Mouse (Mus musculus): ENCODE data around the gene Grip1. TPM values are rescaled to one million over a fixed set of nuclear protein-coding genes. Genes with fewer than 3 reads are reported as not detected.

Gene Grip1
- polyA plus RNA-seq, 1 experiment from 2014 or later, result 1.2 TPM

GRCm38 (mm10) chr10:119454668-119455542, 1.3 kb downstream of the Grip1 start:
- ATAC-seq, result peak; percentile 9
- H3K4me1 ChIP-seq (ENCODE audit: control insufficient read depth, insufficient read depth, low read length), result peaks cover 7% of the 10 kb centered on the region
- H3K4me2 ChIP-seq (ENCODE audit: low read depth, low read length), result peak overlapping the region; percentile 98
- no peaks in the 10 kb centered on the region for H3K36me3 ChIP-seq (ENCODE audit: control insufficient read depth, insufficient read depth, low read length)
- H3K9ac ChIP-seq (ENCODE audit: low read depth, low read length), result peak overlapping the region; percentile 77
- under 1% methylated on average over 30 of the region's 31 CpGs for WGBS
- H3K4me3 ChIP-seq (ENCODE audit: low read length), result peak overlapping the region; percentile 76
- no peak overlapping the region for H3K27ac ChIP-seq (ENCODE audit: low read length)
- H3K27me3 ChIP-seq (replicated peaks; ENCODE audit: control insufficient read depth, insufficient read depth, low read length), result no peaks in the 10 kb centered on the region
- no peaks in the 10 kb centered on the region for H3K9me3 ChIP-seq (ENCODE audit: control insufficient read depth, low read length)

GRCm38 (mm10) chr10:119455543-119455940, 1.9 kb downstream of the Grip1 start:
- Histone ChIP-seq H3K27me3 (replicated peaks; ENCODE audit: control insufficient read depth, insufficient read depth, low read length) (no peaks in the 10 kb centered on the region), H3K4me2 (ENCODE audit: low read depth, low read length) (peak overlapping the region; percentile 98), H3K9me3 (ENCODE audit: control insufficient read depth, low read length) (no peaks in the 10 kb centered on the region), H3K4me1 (ENCODE audit: control insufficient read depth, insufficient read depth, low read length) (peaks cover 7% of the 10 kb centered on the region), H3K4me3 (ENCODE audit: low read length) (peak overlapping the region; percentile 76), H3K36me3 (ENCODE audit: control insufficient read depth, insufficient read depth, low read length) (no peaks in the 10 kb centered on the region), H3K27ac (ENCODE audit: low read length) (no peak overlapping the region), H3K9ac (ENCODE audit: low read depth, low read length) (no peak overlapping the region)
- ATAC-seq, result no peak; the same call in 1 of the 2 replicates
- 9% methylated on average over 10 of the region's 10 CpGs for WGBS

GRCm38 (mm10) chr10:119457121-119457520, 3.5 kb downstream of the Grip1 start:
- Histone ChIP-seq H3K27me3 (replicated peaks; ENCODE audit: control insufficient read depth, insufficient read depth, low read length) (no peaks in the 10 kb centered on the region), H3K4me2 (ENCODE audit: low read depth, low read length) (no peak overlapping the region), H3K9ac (ENCODE audit: low read depth, low read length) (no peak overlapping the region), H3K4me1 (ENCODE audit: control insufficient read depth, insufficient read depth, low read length) (peaks cover 7% of the 10 kb centered on the region), H3K4me3 (ENCODE audit: low read length) (no peak overlapping the region), H3K9me3 (ENCODE audit: control insufficient read depth, low read length) (no peaks in the 10 kb centered on the region), H3K36me3 (ENCODE audit: control insufficient read depth, insufficient read depth, low read length) (no peaks in the 10 kb centered on the region), H3K27ac (ENCODE audit: low read length) (no peak overlapping the region)
- 85% methylated on average over 5 of the region's 5 CpGs for WGBS
- ATAC-seq, result no peak

GRCm38 (mm10) chr10:119458991-119459390, 5.4 kb downstream of the Grip1 start:
- Histone ChIP-seq H3K4me1 (ENCODE audit: control insufficient read depth, insufficient read depth, low read length) (peaks cover 7% of the 10 kb centered on the region), H3K9ac (ENCODE audit: low read depth, low read length) (no peak overlapping the region), H3K27ac (ENCODE audit: low read length) (no peak overlapping the region), H3K9me3 (ENCODE audit: control insufficient read depth, low read length) (no peaks in the 10 kb centered on the region), H3K4me2 (ENCODE audit: low read depth, low read length) (no peak overlapping the region), H3K36me3 (ENCODE audit: control insufficient read depth, insufficient read depth, low read length) (no peaks in the 10 kb centered on the region), H3K27me3 (replicated peaks; ENCODE audit: control insufficient read depth, insufficient read depth, low read length) (no peaks in the 10 kb centered on the region), H3K4me3 (ENCODE audit: low read length) (no peak overlapping the region)
- no peak for ATAC-seq
- WGBS, result 91% methylated on average over 2 of the region's 2 CpGs

- Histone ChIP-seq H3K4me2 (ENCODE audit: low read depth, low read length) (no peak overlapping the region), H3K9ac (ENCODE audit: low read depth, low read length) (no peak overlapping the region), H3K4me1 (ENCODE audit: control insufficient read depth, insufficient read depth, low read length) (no peaks in the 10 kb centered on the region), H3K9me3 (ENCODE audit: control insufficient read depth, low read length) (no peaks in the 10 kb centered on the region), H3K4me3 (ENCODE audit: low read length) (no peak overlapping the region), H3K36me3 (ENCODE audit: control insufficient read depth, insufficient read depth, low read length) (no peaks in the 10 kb centered on the region), H3K27me3 (replicated peaks; ENCODE audit: control insufficient read depth, insufficient read depth, low read length) (no peaks in the 10 kb centered on the region), H3K27ac (ENCODE audit: low read length) (no peak overlapping the region)
- WGBS, result 88% methylated on average over 7 of the region's 7 CpGs
- no peak for ATAC-seq
These were observed 9.7 kb downstream of the Grip1 start for GRCm38 (mm10) chr10:119463345-119463744.

GRCm38 (mm10) chr10:119463793-119464192, 10.2 kb downstream of the Grip1 start:
- Histone ChIP-seq H3K4me1 (ENCODE audit: control insufficient read depth, insufficient read depth, low read length) (no peaks in the 10 kb centered on the region), H3K4me2 (ENCODE audit: low read depth, low read length) (no peak overlapping the region), H3K9ac (ENCODE audit: low read depth, low read length) (no peak overlapping the region), H3K9me3 (ENCODE audit: control insufficient read depth, low read length) (no peaks in the 10 kb centered on the region), H3K4me3 (ENCODE audit: low read length) (no peak overlapping the region), H3K27me3 (replicated peaks; ENCODE audit: control insufficient read depth, insufficient read depth, low read length) (no peaks in the 10 kb centered on the region), H3K27ac (ENCODE audit: low read length) (no peak overlapping the region), H3K36me3 (ENCODE audit: control insufficient read depth, insufficient read depth, low read length) (no peaks in the 10 kb centered on the region)
- WGBS, result 62% methylated on average over 7 of the region's 7 CpGs
- ATAC-seq, result no peak

GRCm38 (mm10) chr10:119467976-119468375, 14.3 kb downstream of the Grip1 start:
- 86% methylated on average over 18 of the region's 18 CpGs for WGBS
- Histone ChIP-seq H3K36me3 (ENCODE audit: control insufficient read depth, insufficient read depth, low read length) (no peaks in the 10 kb centered on the region), H3K4me3 (ENCODE audit: low read length) (no peak overlapping the region), H3K27me3 (replicated peaks; ENCODE audit: control insufficient read depth, insufficient read depth, low read length) (no peaks in the 10 kb centered on the region), H3K4me1 (ENCODE audit: control insufficient read depth, insufficient read depth, low read length) (no peaks in the 10 kb centered on the region), H3K9me3 (ENCODE audit: control insufficient read depth, low read length) (no peaks in the 10 kb centered on the region), H3K9ac (ENCODE audit: low read depth, low read length) (no peak overlapping the region), H3K4me2 (ENCODE audit: low read depth, low read length) (no peak overlapping the region), H3K27ac (ENCODE audit: low read length) (no peak overlapping the region)
- ATAC-seq, result no peak

- ATAC-seq, result no peak
- no peak overlapping the region for H3K4me2 ChIP-seq (ENCODE audit: low read depth, low read length)
- no peak overlapping the region for H3K27ac ChIP-seq (ENCODE audit: low read length)
- no peak overlapping the region for H3K9ac ChIP-seq (ENCODE audit: low read depth, low read length)
- no peaks in the 10 kb centered on the region for H3K4me1 ChIP-seq (ENCODE audit: control insufficient read depth, insufficient read depth, low read length)
- H3K36me3 ChIP-seq (ENCODE audit: control insufficient read depth, insufficient read depth, low read length), result no peaks in the 10 kb centered on the region
- no peaks in the 10 kb centered on the region for H3K9me3 ChIP-seq (ENCODE audit: control insufficient read depth, low read length)
- H3K27me3 ChIP-seq (replicated peaks; ENCODE audit: control insufficient read depth, insufficient read depth, low read length), result no peaks in the 10 kb centered on the region
- H3K4me3 ChIP-seq (ENCODE audit: low read length), result no peak overlapping the region
- 83% methylated on average over 1 of the region's 1 CpGs for WGBS
These were observed 16.5 kb downstream of the Grip1 start for GRCm38 (mm10) chr10:119470096-119470495.

GRCm38 (mm10) chr10:119475166-119475565, 21.5 kb downstream of the Grip1 start:
- Histone ChIP-seq H3K9ac (ENCODE audit: low read depth, low read length) (no peak overlapping the region), H3K4me1 (ENCODE audit: control insufficient read depth, insufficient read depth, low read length) (no peaks in the 10 kb centered on the region), H3K9me3 (ENCODE audit: control insufficient read depth, low read length) (no peaks in the 10 kb centered on the region), H3K27me3 (replicated peaks; ENCODE audit: control insufficient read depth, insufficient read depth, low read length) (no peaks in the 10 kb centered on the region), H3K36me3 (ENCODE audit: control insufficient read depth, insufficient read depth, low read length) (no peaks in the 10 kb centered on the region), H3K4me2 (ENCODE audit: low read depth, low read length) (no peak overlapping the region), H3K27ac (ENCODE audit: low read length) (no peak overlapping the region), H3K4me3 (ENCODE audit: low read length) (no peak overlapping the region)
- WGBS, result 67% methylated on average over 9 of the region's 9 CpGs
- no peak for ATAC-seq

Measured in intestine, embryonic 16.5 days (tissue).